Mouse (Mus musculus): ENCODE data around the gene Smpx.
A peak's percentile ranks its signal among the peaks of the same experiment; 100 is the strongest.

Smpx gene

GRCm38 (mm10) chrX:157698862-157699261 is at the start of gene Smpx:
Smpx (plus strand) TSS chrX:157698910.
- no peak for DNase-seq (ENCODE audit: low spot score)

DNA sequence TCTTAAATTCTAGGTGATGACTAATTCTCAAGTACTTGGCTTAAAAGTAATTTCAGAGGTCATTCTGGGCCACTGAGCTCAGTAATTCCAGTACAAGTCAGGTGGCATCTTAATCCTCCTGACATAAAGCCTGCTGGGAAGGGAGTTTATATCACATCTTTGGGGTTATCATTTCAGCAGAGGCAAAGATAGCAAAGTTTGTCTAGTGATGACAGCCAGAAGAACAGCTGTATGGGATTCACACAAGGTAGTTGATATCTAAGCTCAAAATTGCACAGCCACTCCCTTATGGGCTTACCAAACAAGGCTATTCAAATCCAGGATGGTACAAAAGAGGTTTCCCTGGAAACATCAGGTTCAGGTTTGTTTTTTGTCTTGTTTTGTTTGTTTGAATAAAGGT is 43.7 kb upstream of the Smpx start:
- no peak for DNase-seq (ENCODE audit: low spot score)

- DNase-seq (ENCODE audit: low spot score) = no peak
These were observed 41.4 kb upstream of the Smpx start for GRCm38 (mm10) chrX:157657356-157657755.

DNA sequence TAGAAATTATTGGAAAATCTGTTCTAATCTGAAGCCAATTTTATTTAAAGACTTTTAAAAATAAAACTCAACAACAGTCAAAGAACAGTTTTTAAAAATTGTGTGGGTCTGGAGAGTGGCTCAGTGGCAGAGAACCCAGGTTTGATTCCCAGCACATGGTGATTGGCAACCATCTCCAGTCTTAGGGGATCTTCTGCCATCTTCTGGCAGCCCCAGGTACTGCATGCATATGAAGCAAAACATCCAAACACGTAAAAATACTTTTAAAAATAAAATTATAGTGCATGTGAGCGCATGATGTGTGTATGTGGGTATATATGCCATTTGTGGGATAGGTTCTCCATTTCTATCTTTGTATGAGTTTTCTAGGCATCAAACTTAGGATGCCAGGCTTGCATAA is 26.9 kb upstream of the Smpx start:
- no peak for DNase-seq (ENCODE audit: low spot score)

- DNase-seq (ENCODE audit: low spot score) = no peak
These were observed 23.9 kb upstream of the Smpx start for GRCm38 (mm10) chrX:157674667-157675350.

DNA sequence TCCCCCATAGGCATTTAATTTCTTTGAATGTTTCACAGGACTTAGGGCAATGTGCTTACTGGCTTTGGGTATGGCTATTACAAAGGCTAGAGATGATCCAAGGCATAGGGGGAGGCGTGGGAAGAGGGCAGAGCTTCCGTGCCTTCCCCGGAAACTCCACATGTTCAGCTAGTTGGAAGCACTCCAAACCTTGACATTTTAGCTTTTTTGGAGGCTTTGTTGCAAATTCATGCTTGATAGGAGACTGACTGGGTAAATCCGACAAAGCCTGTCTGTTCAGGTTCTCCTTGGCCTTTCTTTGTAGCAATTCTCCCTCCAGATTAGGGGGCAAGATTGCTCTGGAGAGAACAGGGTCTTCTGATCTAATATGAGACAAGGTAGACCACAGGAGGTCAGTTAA is 7.5 kb upstream of the Smpx start:
- no peak for DNase-seq (ENCODE audit: low spot score)

- no peak for DNase-seq (ENCODE audit: low spot score)
These were observed 1.0 kb upstream of the Smpx start for GRCm38 (mm10) chrX:157697591-157698135.

- DNase-seq (ENCODE audit: low spot score) = no peak
These were observed 8.5 kb downstream of the Smpx start for GRCm38 (mm10) chrX:157707236-157707635.

DNA sequence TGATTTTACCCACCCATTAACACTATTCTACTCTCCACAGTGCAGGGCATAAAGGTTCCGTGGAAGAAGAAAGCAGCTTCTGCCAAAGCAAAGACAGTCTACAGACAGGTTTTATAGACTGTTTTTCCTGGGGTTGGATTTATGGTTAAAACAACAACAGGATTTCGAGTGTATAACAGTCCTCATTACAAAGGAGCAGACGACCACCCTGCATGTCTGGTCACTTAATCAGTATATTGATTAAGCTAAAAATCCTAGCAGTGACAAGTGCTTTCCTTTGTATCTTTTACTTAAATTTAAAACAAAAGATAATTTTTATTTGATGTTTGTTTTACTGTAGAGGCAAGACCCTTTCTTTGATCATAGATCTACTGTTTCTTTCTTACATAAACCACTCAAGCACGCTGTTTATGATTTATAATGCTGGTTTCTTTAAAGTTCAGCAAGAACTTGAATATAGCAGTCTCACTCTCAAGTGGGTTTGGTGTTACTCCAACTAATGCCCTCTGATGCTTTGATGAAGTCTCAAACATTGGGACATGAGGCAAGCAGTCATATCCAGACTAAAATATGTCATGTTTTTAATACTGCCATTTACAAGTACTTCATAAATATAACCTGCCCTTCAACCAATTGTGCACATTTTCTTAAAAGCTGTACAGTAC is 10.0 kb downstream of the Smpx start:
- DNase-seq (ENCODE audit: low spot score) = no peak

DNA sequence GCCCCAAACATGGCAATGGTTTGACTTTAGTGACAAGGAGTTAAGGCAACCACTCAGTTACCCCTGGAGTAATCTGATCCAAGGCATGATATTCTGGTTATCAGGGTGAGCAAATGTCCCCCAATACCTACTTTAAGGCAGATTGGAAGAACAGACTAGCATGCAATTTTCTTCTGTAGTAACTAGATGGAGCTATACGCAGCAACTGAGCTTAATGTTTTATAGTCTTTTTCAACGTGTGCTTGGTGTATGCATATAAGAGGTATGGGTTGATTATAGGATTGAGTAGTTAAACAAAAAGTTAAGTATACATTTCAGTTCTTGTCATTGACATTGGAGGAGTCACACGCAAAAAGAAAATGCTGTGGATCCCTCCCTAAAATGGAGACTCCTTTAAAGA is 21.2 kb downstream of the Smpx start:
- no peak for DNase-seq (ENCODE audit: low spot score)

DNA sequence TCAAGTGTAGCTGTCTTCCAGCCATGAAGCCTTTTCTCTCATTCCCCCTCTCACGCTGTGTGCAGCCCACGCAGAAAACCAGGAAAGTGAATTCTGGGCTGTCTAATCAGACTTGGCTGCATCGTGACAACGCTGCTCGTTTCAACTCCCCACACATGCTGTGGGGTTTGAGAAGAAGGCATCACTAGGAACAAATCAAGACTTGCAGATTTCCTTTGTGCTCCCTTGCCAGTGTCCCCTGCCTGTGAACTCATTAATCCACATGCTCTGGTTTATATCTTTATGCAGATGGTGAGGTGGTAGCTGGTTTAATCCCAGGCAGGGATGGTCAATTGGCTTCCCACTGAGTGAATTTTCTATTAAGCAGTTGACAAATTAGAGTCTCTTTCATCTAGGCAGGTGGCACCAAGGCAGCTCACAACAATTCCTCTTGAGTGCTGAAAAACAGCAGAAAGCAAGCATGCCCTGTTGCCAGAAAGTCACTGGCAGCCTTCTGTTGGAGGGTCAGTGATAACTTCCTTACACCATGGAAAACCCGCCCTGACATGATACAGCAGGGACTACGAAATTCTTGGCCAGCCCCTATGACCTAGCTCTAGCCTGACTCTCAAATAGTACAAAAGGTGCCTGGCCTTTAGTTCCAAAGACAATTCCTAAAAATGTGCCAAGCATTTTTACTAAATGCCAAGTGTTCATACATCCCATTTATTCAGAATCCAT is 32.1 kb downstream of the Smpx start:
- no peak for DNase-seq (ENCODE audit: low spot score)

DNA sequence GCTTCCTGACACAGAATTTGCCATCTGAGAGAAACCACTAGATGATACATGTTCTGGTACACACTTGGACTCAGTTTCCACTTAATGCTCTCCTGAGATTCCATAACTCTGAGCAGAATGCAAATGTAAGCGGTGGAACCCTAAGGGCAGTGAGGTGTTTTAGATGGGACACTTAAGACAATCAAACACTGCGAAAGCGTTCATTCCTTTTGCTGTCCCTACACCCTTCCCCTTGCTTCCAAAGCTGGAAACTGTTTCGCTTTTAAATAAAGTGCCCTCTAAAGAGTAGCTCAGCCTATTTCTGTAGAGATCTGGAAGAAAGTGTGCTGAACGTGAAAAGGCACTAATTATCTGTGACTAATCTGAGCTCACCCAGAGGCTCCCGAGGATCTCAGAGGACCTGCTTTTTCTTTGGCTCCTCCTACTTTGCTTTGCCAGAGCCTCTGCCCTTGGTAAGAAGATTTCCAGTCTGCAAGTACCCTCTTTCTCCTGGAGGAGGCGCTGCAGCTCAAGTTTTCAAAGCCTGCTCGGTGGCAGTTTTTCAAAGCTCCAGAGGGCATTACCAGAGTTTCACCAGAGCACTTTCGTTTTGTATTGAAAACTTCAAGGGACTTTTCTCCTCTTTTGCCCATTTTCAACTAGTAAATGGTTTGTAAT is 33.1 kb downstream of the Smpx start:
- peak; percentile 33 for DNase-seq (ENCODE audit: low spot score)

- no peak for DNase-seq (ENCODE audit: low spot score)
These were observed 33.6 kb downstream of the Smpx start for GRCm38 (mm10) chrX:157732346-157732745.

DNA sequence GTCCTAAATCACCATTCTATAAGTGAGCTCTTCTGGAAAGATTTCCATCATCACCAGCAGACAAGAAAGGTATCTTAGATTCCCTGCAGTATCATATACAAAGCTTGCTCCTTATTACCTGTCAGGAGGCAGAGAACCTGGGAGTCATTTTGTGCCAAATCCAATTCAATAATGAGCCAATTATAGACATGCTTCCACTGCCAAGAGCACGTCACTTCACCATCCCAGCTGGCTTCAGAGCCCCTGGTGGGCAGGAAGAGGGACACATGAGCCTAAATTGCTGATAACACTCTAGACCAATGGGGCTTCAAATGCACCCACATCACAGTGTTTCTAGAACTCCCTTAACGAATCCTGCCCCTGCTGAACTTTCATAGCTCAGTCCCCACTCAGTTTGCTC is 35.1 kb downstream of the Smpx start:
- no peak for DNase-seq (ENCODE audit: low spot score)

DNA sequence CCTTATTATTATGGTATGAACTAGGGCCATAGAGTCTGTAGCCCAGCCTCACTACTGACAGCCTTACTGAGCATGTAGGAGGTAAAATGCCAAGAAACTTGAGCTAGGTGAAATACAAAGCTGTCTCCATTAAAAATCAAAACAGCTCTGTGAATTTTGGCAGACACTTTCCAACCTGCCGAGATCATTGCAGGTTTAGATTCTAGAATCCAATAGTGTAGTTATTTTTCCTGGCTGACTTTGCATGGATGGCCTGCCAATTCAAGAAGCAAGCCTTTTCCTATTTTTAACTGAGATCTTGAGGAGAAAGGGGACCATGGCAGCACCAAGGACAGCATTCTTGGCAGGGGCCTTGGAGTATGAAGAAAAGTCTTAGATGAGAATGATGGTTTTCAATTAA is 35.6 kb downstream of the Smpx start:
- no peak for DNase-seq (ENCODE audit: low spot score)

DNA sequence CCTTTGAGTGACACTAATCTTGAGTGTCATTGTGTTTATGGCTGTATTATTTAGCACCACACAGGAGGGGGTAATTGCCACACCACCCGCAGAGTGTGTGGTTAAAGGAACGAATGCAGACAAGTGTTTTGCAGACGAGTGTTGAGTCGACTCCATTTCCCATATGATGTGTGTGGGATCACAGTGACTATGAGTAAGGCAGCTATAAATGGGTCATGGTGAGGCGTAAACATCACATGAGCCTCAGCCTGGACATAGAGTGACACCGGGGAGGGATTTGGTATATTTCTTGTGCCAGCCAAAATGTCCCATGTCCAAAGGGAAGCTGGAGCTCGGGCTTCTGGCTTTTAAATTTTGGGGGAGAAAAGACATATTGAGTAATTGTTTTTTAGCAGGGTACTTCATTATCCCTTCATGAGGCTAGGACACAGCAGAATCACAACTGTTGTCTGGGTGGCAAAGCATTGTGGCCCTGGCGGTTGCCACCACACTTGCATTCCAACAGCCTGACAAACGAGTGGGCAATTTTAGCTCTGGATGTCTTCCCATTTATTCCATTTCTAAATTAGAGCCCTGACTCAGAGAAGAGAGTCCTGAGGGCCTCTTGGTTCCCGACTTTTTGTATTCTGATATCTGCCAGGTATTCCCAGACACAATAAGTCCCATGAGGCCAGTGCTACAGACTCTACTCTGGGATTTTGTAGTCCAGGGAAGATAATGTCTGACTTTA is 49.3 kb downstream of the Smpx start:
- no peak for DNase-seq (ENCODE audit: low spot score)

DNA sequence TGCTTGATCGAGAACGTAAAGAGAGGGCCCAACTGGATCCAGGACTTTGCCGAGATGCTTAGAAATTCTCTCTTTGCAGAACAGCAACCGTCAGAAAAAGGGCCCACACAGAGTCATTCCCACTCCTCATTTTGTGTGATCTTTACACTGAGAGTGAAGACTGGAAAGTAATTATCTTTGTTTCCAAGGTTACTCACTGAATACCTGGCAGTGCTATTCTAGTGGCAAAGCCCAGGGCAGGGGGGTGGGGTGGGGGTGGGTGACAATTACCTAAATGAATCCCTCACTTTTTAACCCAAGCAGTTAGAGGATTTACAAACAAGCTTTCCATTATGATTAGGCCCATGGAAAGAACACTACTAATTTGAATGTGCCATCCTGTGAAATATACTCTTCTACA is 55.8 kb downstream of the Smpx start:
- no peak for DNase-seq (ENCODE audit: low spot score)

DNA sequence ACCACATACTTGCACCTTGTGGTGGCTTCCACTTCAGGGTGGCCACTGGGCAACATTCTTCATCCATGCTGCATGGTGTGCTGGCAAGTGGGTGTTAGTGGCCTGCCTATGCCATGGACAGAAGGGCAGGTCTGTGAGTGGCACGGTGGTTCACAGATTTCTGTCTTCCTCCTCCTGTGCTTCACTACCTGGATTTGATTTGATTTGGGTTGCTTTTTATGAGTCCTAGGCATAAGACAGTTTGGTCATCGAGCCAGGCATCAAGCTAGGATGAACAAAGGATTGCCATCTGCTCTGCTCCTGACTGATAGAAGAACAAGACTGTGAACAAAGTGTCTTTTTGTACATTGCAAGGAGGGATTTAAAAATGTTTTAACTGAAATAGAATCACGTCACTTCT is 63.8 kb downstream of the Smpx start:
- no peak for DNase-seq (ENCODE audit: low spot score)

GRCm38 (mm10) chrX:157801669-157802068 is 103.0 kb downstream of the Smpx start:
- no peak for DNase-seq (ENCODE audit: low spot score)

All from urinary bladder, postnatal 25 days (tissue).